Mouse (Mus musculus) bone marrow macrophage, adult 2 months (primary cell): ENCODE results near the gene Fbxo30. TPM values are rescaled to one million over a fixed set of nuclear protein-coding genes. Genes with fewer than 3 reads are reported as not detected.
"Not testable (repeated sequence)": the region's sequence is repeated elsewhere in the genome, so short reads cannot be mapped to it uniquely, and the experiment has no call there.

Experiments used
- H3K27ac ChIP-seq: 2 replicates; pipeline ENCODE4 v1.5.1; 2012; ENCODE audit warnings: low read depth, low read length; ENCODE audit not compliant: insufficient read depth
- H3K4me1 ChIP-seq: 2 replicates; pipeline ENCODE4 v1.6.1; 2012; ENCODE audit warnings: low read length; ENCODE audit not compliant: control insufficient read depth, insufficient read depth
- H3K4me3 ChIP-seq: 2 replicates; pipeline ENCODE4 v1.5.1; 2012; ENCODE audit warnings: mild to moderate bottlenecking, low read length, moderate library complexity; ENCODE audit not compliant: insufficient read depth
- CTCF ChIP-seq: IDR thresholded peaks from 2 replicates; pipeline ENCODE4 v1.5.1; 2012; ENCODE audit warnings: low read depth, mild to moderate bottlenecking, low read length, moderate library complexity
- POLR2A ChIP-seq: IDR thresholded peaks from 2 replicates; pipeline ENCODE4 v1.6.1; 2012; ENCODE audit warnings: mild to moderate bottlenecking, low read depth, low read length, borderline replicate concordance
- polyA plus RNA-seq: library from polyadenylated mRNA; stranded (reverse); fragments of >200 nt; gene quantifications from 2 replicates; pipeline ENCODE4 v1.2.4, GENCODE M21; 2012; ENCODE audit not compliant: missing spikeins, insufficient read depth, insufficient read length

The Fbxo30 gene
- polyA plus RNA-seq, 1 experiment: 9.2 TPM

- TF ChIP-seq POLR2A (no peak), CTCF (no peak)
- no peak overlapping the region for H3K27ac ChIP-seq
- no peaks in the 10 kb centered on the region for H3K4me1 ChIP-seq
- H3K4me3 ChIP-seq: no peak overlapping the region
Measured at GRCm38 (mm10) chr10:11274431-11274830, 6.7 kb upstream of the Fbxo30 start.

- TF ChIP-seq CTCF (no peak), POLR2A (no peak)
- peaks cover 3% of the 10 kb centered on the region; the same call in 1 of the 2 replicates for H3K4me1 ChIP-seq
- H3K27ac ChIP-seq: peak overlapping the region; percentile 94
- H3K4me3 ChIP-seq: peak overlapping the region; percentile 65
Measured at GRCm38 (mm10) chr10:11280235-11280577, 924 bp upstream of the Fbxo30 start.

GRCm38 (mm10) chr10:11281498-11282305 is 572 bp downstream of the Fbxo30 start:
- Histone ChIP-seq H3K27ac (peak overlapping the region; percentile 49), H3K4me1 (peaks cover 3% of the 10 kb centered on the region; the same call in 1 of the 2 replicates), H3K4me3 (peak overlapping the region; percentile 80)
- TF ChIP-seq POLR2A (no peak), CTCF (no peak)

GRCm38 (mm10) chr10:11282306-11282631 is 1.1 kb downstream of the Fbxo30 start:
- TF ChIP-seq CTCF: no peak
- no peak for TF ChIP-seq POLR2A
- Histone ChIP-seq H3K27ac (no peak overlapping the region), H3K4me1 (peaks cover 3% of the 10 kb centered on the region; the same call in 1 of the 2 replicates), H3K4me3 (peak overlapping the region; percentile 80)

- no peak overlapping the region for H3K4me3 ChIP-seq
- H3K27ac ChIP-seq: no peak overlapping the region
- H3K4me1 ChIP-seq: no peaks in the 10 kb centered on the region
- no peak for TF ChIP-seq POLR2A
- TF ChIP-seq CTCF: no peak
Measured at GRCm38 (mm10) chr10:11298418-11298817, 17.3 kb downstream of the Fbxo30 start.

- Histone ChIP-seq H3K4me1 (no peaks in the 10 kb centered on the region), H3K27ac (no peak overlapping the region), H3K4me3 (no peak overlapping the region)
- TF ChIP-seq POLR2A (no peak), CTCF (no peak)
Measured at GRCm38 (mm10) chr10:11305365-11306053, 24.4 kb downstream of the Fbxo30 start.

GRCm38 (mm10) chr10:11306054-11306367 is 24.9 kb downstream of the Fbxo30 start:
- Histone ChIP-seq H3K4me3 (no peak overlapping the region), H3K27ac (no peak overlapping the region), H3K4me1 (no peaks in the 10 kb centered on the region)
- TF ChIP-seq CTCF (no peak), POLR2A (no peak)

- TF ChIP-seq POLR2A: no peak
- no peak for TF ChIP-seq CTCF
- Histone ChIP-seq H3K4me1 (no peaks in the 10 kb centered on the region), H3K4me3 (no peak overlapping the region), H3K27ac (no peak overlapping the region)
Measured at GRCm38 (mm10) chr10:11309866-11310265, 28.7 kb downstream of the Fbxo30 start.

- Histone ChIP-seq H3K27ac (no peak overlapping the region), H3K4me3 (no peak overlapping the region), H3K4me1 (no peaks in the 10 kb centered on the region)
- TF ChIP-seq CTCF: no peak
- no peak for TF ChIP-seq POLR2A
Measured at GRCm38 (mm10) chr10:11310481-11310880, 29.4 kb downstream of the Fbxo30 start.

- not testable (repeated sequence) for H3K4me3 ChIP-seq, H3K4me1 ChIP-seq, H3K27ac ChIP-seq
Measured at GRCm38 (mm10) chr10:11317856-11318454, 36.8 kb downstream of the Fbxo30 start.
